Mouse (Mus musculus): Measurements from ENCODE around the gene Clk1.

Gene Clk1

GRCm38 (mm10) chr1:58362296-58362695 is 61.6 kb downstream of the Clk1 start:
- no peak for ATAC-seq (ENCODE audit: insufficient number of reproducible peaks, low FRiP score, low TSS enrichment)

Measured in cerebellum, adult (tissue).